Mouse (Mus musculus): ENCODE measurements around the gene Upp2.

Upp2 gene

GRCm38 (mm10) chr2:58697501-58697900 is 130.4 kb downstream of the Upp2 start:
- no peak for DNase-seq

GRCm38 (mm10) chr2:58699931-58700330 is 132.8 kb downstream of the Upp2 start:
- no peak for DNase-seq

GRCm38 (mm10) chr2:58700354-58700753 is 133.3 kb downstream of the Upp2 start:
- no peak for DNase-seq

- no peak for DNase-seq
Observed at GRCm38 (mm10) chr2:58701627-58702026, 134.5 kb downstream of the Upp2 start.

GRCm38 (mm10) chr2:58703226-58703625 is 136.1 kb downstream of the Upp2 start:
- no peak for DNase-seq

GRCm38 (mm10) chr2:58703646-58704045 is 136.5 kb downstream of the Upp2 start:
- no peak for DNase-seq

GRCm38 (mm10) chr2:58704576-58704975 is 137.5 kb downstream of the Upp2 start:
- DNase-seq: no peak

GRCm38 (mm10) chr2:58707676-58708075 is 140.6 kb downstream of the Upp2 start:
- no peak for DNase-seq

GRCm38 (mm10) chr2:58710234-58710633 is 143.1 kb downstream of the Upp2 start:
- no peak for DNase-seq

- DNase-seq: no peak
Observed at GRCm38 (mm10) chr2:58711049-58711448, 144.0 kb downstream of the Upp2 start.

GRCm38 (mm10) chr2:58711491-58711890 is 144.4 kb downstream of the Upp2 start:
- no peak for DNase-seq

- DNase-seq: no peak
Observed at GRCm38 (mm10) chr2:58711935-58712334, 144.8 kb downstream of the Upp2 start.

- no peak for DNase-seq
Observed at GRCm38 (mm10) chr2:58717898-58718297, 150.8 kb downstream of the Upp2 start.

- no peak for DNase-seq
Observed at GRCm38 (mm10) chr2:58737192-58737820, 170.2 kb downstream of the Upp2 start.

GRCm38 (mm10) chr2:58741213-58741612 is 174.1 kb downstream of the Upp2 start:
- no peak for DNase-seq

GRCm38 (mm10) chr2:58742026-58742425 is 174.9 kb downstream of the Upp2 start:
- no peak for DNase-seq

GRCm38 (mm10) chr2:58743446-58743845 is 176.3 kb downstream of the Upp2 start:
- no peak for DNase-seq

GRCm38 (mm10) chr2:58747483-58748229 is 180.6 kb downstream of the Upp2 start:
- no peak for DNase-seq

GRCm38 (mm10) chr2:58748296-58748695 is 181.2 kb downstream of the Upp2 start:
- no peak for DNase-seq

GRCm38 (mm10) chr2:58752891-58753290 is 185.8 kb downstream of the Upp2 start:
- no peak for DNase-seq

GRCm38 (mm10) chr2:58754736-58755135 is 187.6 kb downstream of the Upp2 start:
- no peak for DNase-seq

- DNase-seq: no peak
Observed at GRCm38 (mm10) chr2:58758081-58758480, 191.0 kb downstream of the Upp2 start.

- DNase-seq: no peak
Observed at GRCm38 (mm10) chr2:58759676-58760075, 192.6 kb downstream of the Upp2 start.

GRCm38 (mm10) chr2:58765141-58765540 is 198.0 kb downstream of the Upp2 start:
- DNase-seq: no peak

- DNase-seq: no peak
Observed at GRCm38 (mm10) chr2:58773833-58774232, 206.7 kb downstream of the Upp2 start.

All from B cell, adult 2 months (primary cell).